Mouse (Mus musculus) forebrain, embryonic 16.5 days (tissue): ENCODE measurements at regions not wholly inside any gene's neighbourhood (a gene's known extent, or its start where the extent isn't known, plus 50 kb on each side); places are given as distances from the start of the nearest gene placed in this dataset.
A peak's percentile ranks its signal among the peaks of the same experiment; 100 is the strongest.
"Not testable (repeated sequence)": the region's sequence is repeated elsewhere in the genome, so short reads cannot be mapped to it uniquely, and the experiment has no call there.

Experiments used
- ATAC-seq: fragments of 200-750 bp; cut with Nextera tagmentation; 2 replicates; pipeline ENCODE4 v1.8.0; 2017; ENCODE audit warnings: mild to moderate bottlenecking, moderate library complexity
- H3K27ac ChIP-seq: fragments of 300-500 bp; sonication (generic); 2 replicates; pipeline ENCODE4 v1.5.1; 2014; ENCODE audit warnings: low read length, control low read depth
- H3K27me3 ChIP-seq: fragments of 300-500 bp; sonication (generic); replicated peaks from 2 replicates; pipeline ENCODE4 v1.6.1; 2014; ENCODE audit warnings: low read length; ENCODE audit not compliant: control insufficient read depth, insufficient read depth
- H3K36me3 ChIP-seq: fragments of 300-500 bp; sonication (generic); 2 replicates; pipeline ENCODE4 v1.6.1; 2014; ENCODE audit not compliant: control insufficient read depth, insufficient read depth
- H3K4me1 ChIP-seq: fragments of 300-500 bp; sonication (generic); replicated peaks from 2 replicates; pipeline ENCODE4 v1.6.1; 2014; ENCODE audit warnings: low read length; ENCODE audit not compliant: control insufficient read depth, insufficient read depth
- H3K4me2 ChIP-seq: fragments of 300-500 bp; sonication (generic); 2 replicates; pipeline ENCODE4 v1.6.1; 2014; ENCODE audit warnings: mild to moderate bottlenecking, low read length, control low read depth
- H3K4me3 ChIP-seq: fragments of 300-500 bp; sonication (generic); replicated peaks from 2 replicates; pipeline ENCODE4 v1.5.1; 2014; ENCODE audit warnings: mild to moderate bottlenecking, low read length, control low read depth
- H3K9ac ChIP-seq: fragments of 300-500 bp; sonication (generic); replicated peaks from 2 replicates; pipeline ENCODE4 v1.6.1; 2014; ENCODE audit warnings: low read depth, low read length, control low read depth
- H3K9me3 ChIP-seq: fragments of 300-500 bp; sonication (generic); 2 replicates; pipeline ENCODE4 v1.6.1; 2016; ENCODE audit warnings: low read length; ENCODE audit not compliant: control insufficient read depth
- WGBS: fragments of 180-500 bp; shearing (Covaris S2); extraction: QIAGEN DNeasy Blood & Tissue Kit; methylation state at CpG from one replicate; pipeline ENCODE4 v1.1.7; 2014; 5-methylcytosine and 5-hydroxymethylcytosine counted together

- H3K9me3 ChIP-seq, H3K4me1 ChIP-seq, H3K27me3 ChIP-seq, H3K4me2 ChIP-seq, H3K4me3 ChIP-seq, H3K36me3 ChIP-seq, ATAC-seq, H3K9ac ChIP-seq, H3K27ac ChIP-seq: not testable (repeated sequence)
- 70% methylated on average over 3 of the region's 5 CpGs for WGBS
Observed at GRCm38 (mm10) chr16:3334355-3334754, 256.5 kb upstream of the Olfr161 start.

- H3K4me1 ChIP-seq, H3K4me3 ChIP-seq, H3K4me2 ChIP-seq, ATAC-seq, H3K27me3 ChIP-seq, H3K9me3 ChIP-seq, H3K9ac ChIP-seq, H3K36me3 ChIP-seq, H3K27ac ChIP-seq: not testable (repeated sequence)
- WGBS: 30% methylated on average over 4 of the region's 4 CpGs
Observed at GRCm38 (mm10) chr16:3343372-3343771, 247.5 kb upstream of the Olfr161 start.

- H3K9me3 ChIP-seq, ATAC-seq: not testable (repeated sequence)
Observed at GRCm38 (mm10) chr16:3344725-3345380, 246.0 kb upstream of the Olfr161 start.

GRCm38 (mm10) chr16:3349382-3349781 is 241.5 kb upstream of the Olfr161 start:
- H3K4me2 ChIP-seq, H3K27ac ChIP-seq, H3K36me3 ChIP-seq, H3K4me1 ChIP-seq, H3K27me3 ChIP-seq, H3K9me3 ChIP-seq, ATAC-seq, H3K4me3 ChIP-seq, H3K9ac ChIP-seq: not testable (repeated sequence)
- 100% methylated on average over 1 of the region's 4 CpGs for WGBS

More at GRCm38 (mm10) chr16:3344725-3345380, 246.0 kb upstream of the Olfr161 start:
- no CpG with 5 or more reads among the region's 1 CpGs for WGBS
- H3K27ac ChIP-seq, H3K4me2 ChIP-seq, H3K4me3 ChIP-seq, H3K9ac ChIP-seq, H3K27me3 ChIP-seq, H3K4me1 ChIP-seq, H3K36me3 ChIP-seq: not testable (repeated sequence)

- H3K4me1 ChIP-seq, H3K4me2 ChIP-seq, ATAC-seq, H3K9me3 ChIP-seq, H3K27ac ChIP-seq, H3K4me3 ChIP-seq, H3K27me3 ChIP-seq, H3K36me3 ChIP-seq, H3K9ac ChIP-seq: not testable (repeated sequence)
- 51% methylated on average over 2 of the region's 4 CpGs for WGBS
Observed at GRCm38 (mm10) chr16:3349850-3350547, 240.8 kb upstream of the Olfr161 start.

- WGBS: 76% methylated on average over 6 of the region's 7 CpGs
- not testable (repeated sequence) for H3K36me3 ChIP-seq, H3K27me3 ChIP-seq, H3K4me3 ChIP-seq, H3K4me1 ChIP-seq, H3K9me3 ChIP-seq, H3K9ac ChIP-seq, H3K4me2 ChIP-seq, H3K27ac ChIP-seq
- ATAC-seq: peak; percentile 49; the same call in 1 of the 2 replicates
Observed at GRCm38 (mm10) chr16:3350668-3351507, 240.0 kb upstream of the Olfr161 start.

- 71% methylated on average over 3 of the region's 3 CpGs for whole genome bisulfite sequencing
- not testable (repeated sequence) for H3K9ac ChIP-seq, ATAC-seq, H3K4me3 ChIP-seq, H3K4me2 ChIP-seq, H3K27ac ChIP-seq, H3K4me1 ChIP-seq, H3K36me3 ChIP-seq, H3K9me3 ChIP-seq, H3K27me3 ChIP-seq
Observed at GRCm38 (mm10) chr16:3351508-3352046, 239.3 kb upstream of the Olfr161 start.
